Mouse (Mus musculus) embryonic fibroblast, embryonic 13.5 days (primary cell): ENCODE results near the gene Akr1b3. TPM values are rescaled to one million over a fixed set of nuclear protein-coding genes. Genes with fewer than 3 reads are reported as not detected.
"Not testable (repeated sequence)": the region's sequence is repeated elsewhere in the genome, so short reads cannot be mapped to it uniquely, and the experiment has no call there.

Experiments
- H3K27ac ChIP-seq: 2 replicates; pipeline ENCODE4 v1.5.1; 2012; ENCODE audit warnings: low read length, control low read depth, inconsistent platforms; ENCODE audit not compliant: insufficient read depth
- H3K4me1 ChIP-seq: 2 replicates; pipeline ENCODE4 v1.6.1; 2011; ENCODE audit warnings: low read length; ENCODE audit not compliant: control insufficient read depth, insufficient read depth
- H3K4me3 ChIP-seq: 2 replicates; pipeline ENCODE4 v1.5.1; 2011; ENCODE audit warnings: mild to moderate bottlenecking, control low read depth, low read length; ENCODE audit not compliant: insufficient read depth
- CTCF ChIP-seq: IDR thresholded peaks from 2 replicates; pipeline ENCODE4 v1.5.1; 2011; ENCODE audit warnings: mild to moderate bottlenecking, control low read depth, low read length, moderate library complexity, borderline replicate concordance; ENCODE audit not compliant: insufficient read depth
- POLR2A ChIP-seq: IDR thresholded peaks from 2 replicates; pipeline ENCODE4 v1.6.1; 2011; ENCODE audit warnings: low read depth, mild to moderate bottlenecking, control low read depth, low read length, moderate library complexity
- polyA plus RNA-seq: library from polyadenylated mRNA; stranded (reverse); fragments of >200 nt; gene quantifications from 2 replicates; pipeline ENCODE4 v1.2.4, GENCODE M21; 2011; ENCODE audit warnings: low read depth; ENCODE audit not compliant: missing spikeins, insufficient read length

Akr1b3 gene
- polyA plus RNA-seq, result 99.7 and 105 TPM in 2 replicates

- H3K4me1 ChIP-seq, result peaks cover 4% of the 10 kb centered on the region; the same call in 1 of the 2 replicates
- TF ChIP-seq CTCF (peak; percentile 47; the same call in 1 of the 2 replicates), POLR2A (peak; percentile 76)
- H3K27ac ChIP-seq, result 0 out of 2 replicates have a peak within 1 kb of the TSS, but pooled peaks have one; percentile 35
- H3K4me3 ChIP-seq, result peak within 1 kb of the TSS; percentile 88
Observed at GRCm38 (mm10) chr6:34316854-34317771, at the start of gene Akr1b3. Gene Akr1b3, minus strand, starts transcription at chr6:34317478.

GRCm38 (mm10) chr6:34364217-34365136 lies 47.2 kb upstream of the Akr1b3 start:
- Histone ChIP-seq H3K4me1 (no peaks in the 10 kb centered on the region), H3K27ac (no peak overlapping the region), H3K4me3 (no peak overlapping the region)
- no peak for TF ChIP-seq POLR2A
- no peak for TF ChIP-seq CTCF

- no peak overlapping the region for H3K4me3 ChIP-seq
- peaks cover 7% of the 10 kb centered on the region for H3K4me1 ChIP-seq
- no peak for TF ChIP-seq CTCF
- no peak for TF ChIP-seq POLR2A
- H3K27ac ChIP-seq, result no peak overlapping the region
Observed at GRCm38 (mm10) chr6:34355841-34356240, 38.6 kb upstream of the Akr1b3 start.

DNA sequence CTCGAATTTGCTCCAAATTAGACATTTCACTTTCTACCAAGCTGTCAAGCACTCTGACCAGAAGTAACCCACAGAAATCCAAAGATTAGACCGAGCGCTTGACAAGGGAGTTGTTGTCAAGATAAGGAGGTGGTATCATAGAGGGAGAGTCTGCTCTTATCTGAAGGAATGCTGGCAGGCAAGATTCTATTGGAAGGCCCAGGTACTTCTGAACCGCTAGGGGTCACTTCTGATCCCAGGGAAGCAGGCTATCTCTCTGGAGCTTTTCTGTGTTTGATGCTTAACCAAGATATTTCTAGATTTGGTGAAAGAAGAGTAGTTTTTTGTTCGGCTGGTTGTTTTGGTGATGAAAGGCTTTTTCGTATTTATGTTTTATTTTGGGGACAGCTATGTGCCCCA lies 38.1 kb upstream of the Akr1b3 start:
- Histone ChIP-seq H3K27ac (no peak overlapping the region), H3K4me3 (no peak overlapping the region), H3K4me1 (peaks cover 7% of the 10 kb centered on the region)
- TF ChIP-seq CTCF, result no peak
- TF ChIP-seq POLR2A, result no peak

DNA sequence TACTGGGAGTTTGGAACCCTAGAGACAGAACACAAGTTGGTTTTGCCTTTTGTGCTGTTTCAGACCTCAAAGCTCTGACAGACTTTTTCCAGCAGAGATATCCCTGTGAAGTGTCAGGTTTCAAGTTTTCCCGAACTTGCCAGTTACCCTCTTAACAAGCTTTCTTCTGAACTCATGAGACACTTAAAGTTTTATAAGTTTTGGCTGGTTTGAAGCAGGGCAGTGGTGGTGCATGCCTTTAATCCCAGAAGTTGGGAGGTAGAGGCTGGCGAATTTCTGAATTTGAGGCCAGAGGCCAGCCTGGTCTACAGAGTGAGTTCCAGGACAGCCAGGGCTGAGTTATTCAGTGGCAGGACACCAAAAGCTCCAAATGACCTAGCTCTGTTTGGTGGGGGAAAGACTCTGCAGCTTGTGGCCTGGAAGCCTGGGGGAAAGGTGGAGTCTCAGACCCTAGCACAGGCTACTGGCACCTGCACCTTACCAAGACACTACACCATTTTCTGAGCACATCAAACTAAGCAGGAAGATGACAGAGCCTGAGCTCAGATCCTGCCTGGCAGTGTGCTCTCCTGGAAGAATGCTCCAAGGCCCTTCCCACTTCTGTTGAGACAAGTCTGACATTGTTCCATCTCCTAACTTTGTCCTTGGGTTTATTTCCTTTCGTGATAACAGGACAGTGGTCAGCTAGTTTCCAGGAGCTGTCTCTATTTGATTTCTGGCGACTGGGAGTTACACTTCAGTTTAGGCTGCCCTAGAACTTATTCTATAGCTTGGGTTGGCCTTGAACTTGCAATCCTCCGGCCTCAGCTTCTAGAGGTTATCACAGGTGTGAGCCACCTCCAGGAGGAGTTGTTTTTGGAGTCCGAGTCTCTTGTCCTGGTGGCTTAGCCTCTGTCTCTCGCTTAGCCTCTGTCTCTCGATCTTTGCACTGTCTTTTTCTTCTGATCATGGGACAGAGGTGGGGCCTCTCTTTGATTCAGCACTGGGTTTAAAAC lies 37.4 kb upstream of the Akr1b3 start:
- H3K27ac ChIP-seq, result peak overlapping the region; percentile 91
- H3K4me1 ChIP-seq, result peaks cover 7% of the 10 kb centered on the region
- TF ChIP-seq CTCF, result no peak
- no peak for TF ChIP-seq POLR2A
- peak overlapping the region; percentile 48 for H3K4me3 ChIP-seq

- H3K4me3 ChIP-seq, result peak within 1 kb of the TSS; percentile 48
- TF ChIP-seq CTCF (no peak), POLR2A (peak; percentile 70)
- H3K4me1 ChIP-seq, result peaks cover 7% of the 10 kb centered on the region
- H3K27ac ChIP-seq, result peak within 1 kb of the TSS; percentile 91
Observed at GRCm38 (mm10) chr6:34353658-34354353, 36.5 kb upstream of the Akr1b3 start, which contains the start of gene Akr1b8. Gene Akr1b8, plus strand, starts transcription at chr6:34354119.

DNA sequence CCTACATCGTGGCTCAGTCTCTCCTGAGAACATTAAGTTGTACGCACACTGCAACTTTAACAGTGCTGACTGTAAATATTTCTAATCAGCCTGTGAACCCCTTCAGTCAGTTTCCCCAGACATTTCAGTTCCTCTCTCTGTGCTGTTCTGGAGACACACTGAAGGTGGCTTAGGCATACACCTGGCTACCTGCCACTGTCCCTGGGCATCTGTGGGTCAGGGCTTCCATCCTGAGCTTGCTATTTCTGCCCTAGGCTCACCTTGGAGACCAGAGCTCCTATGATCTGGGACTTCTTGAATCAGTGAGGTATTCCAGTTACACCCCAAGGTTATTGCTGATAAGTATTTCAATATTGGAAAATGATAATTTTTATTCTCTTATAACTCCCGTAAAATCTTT lies 35.1 kb upstream of the Akr1b3 start:
- Histone ChIP-seq H3K4me1 (peaks cover 7% of the 10 kb centered on the region), H3K27ac (no peak overlapping the region), H3K4me3 (no peak overlapping the region)
- TF ChIP-seq POLR2A (no peak), CTCF (no peak)

GRCm38 (mm10) chr6:34351481-34351880 lies 34.2 kb upstream of the Akr1b3 start:
- H3K4me1 ChIP-seq, H3K4me3 ChIP-seq, H3K27ac ChIP-seq: not testable (repeated sequence)
